Mouse (Mus musculus): ENCODE data around the gene Ptger4.
"Not testable (repeated sequence)": the region's sequence is repeated elsewhere in the genome, so short reads cannot be mapped to it uniquely, and the experiment has no call there.

Gene Ptger4

GRCm38 (mm10) chr15:5237012-5237660 is 6.9 kb downstream of the Ptger4 start:
- no peak for DNase-seq

- peak; percentile 71 to 82 for DNase-seq
These were observed 7.4 kb downstream of the Ptger4 start for GRCm38 (mm10) chr15:5236538-5236937.

GRCm38 (mm10) chr15:5235527-5235926 is 8.5 kb downstream of the Ptger4 start:
- peak; percentile 26 to 34 for DNase-seq

- DNase-seq: no peak
These were observed 9.3 kb downstream of the Ptger4 start for GRCm38 (mm10) chr15:5234659-5235058.

- not testable (repeated sequence) for DNase-seq
These were observed 13.2 kb downstream of the Ptger4 start for GRCm38 (mm10) chr15:5230746-5231145.

- no peak for DNase-seq
These were observed 23.5 kb downstream of the Ptger4 start for GRCm38 (mm10) chr15:5220491-5220890.

- no peak for DNase-seq
These were observed 34.9 kb downstream of the Ptger4 start for GRCm38 (mm10) chr15:5209116-5209515.

- no peak for DNase-seq
These were observed 38.8 kb downstream of the Ptger4 start for GRCm38 (mm10) chr15:5205222-5205621.

- DNase-seq: no peak
These were observed 47.3 kb downstream of the Ptger4 start for GRCm38 (mm10) chr15:5196691-5197090.

- no peak for DNase-seq
These were observed 47.9 kb downstream of the Ptger4 start for GRCm38 (mm10) chr15:5195987-5196514.

GRCm38 (mm10) chr15:5194931-5195330 is 49.1 kb downstream of the Ptger4 start:
- no peak for DNase-seq

- DNase-seq: no peak
These were observed 49.5 kb downstream of the Ptger4 start for GRCm38 (mm10) chr15:5194446-5194845.

GRCm38 (mm10) chr15:5193833-5194232 is 50.2 kb downstream of the Ptger4 start:
- DNase-seq: no peak

- peak; percentile 15 to 43 for DNase-seq
These were observed 54.4 kb downstream of the Ptger4 start for GRCm38 (mm10) chr15:5189504-5190093.

GRCm38 (mm10) chr15:5188029-5188428 is 56.0 kb downstream of the Ptger4 start:
- no peak for DNase-seq

GRCm38 (mm10) chr15:5187116-5187515 is 56.9 kb downstream of the Ptger4 start:
- no peak for DNase-seq

- DNase-seq: no peak
These were observed 57.7 kb downstream of the Ptger4 start for GRCm38 (mm10) chr15:5186293-5186675.

- peak; percentile 80 for DNase-seq
These were observed 58.4 kb downstream of the Ptger4 start, which contains the start of gene Ttc33 for GRCm38 (mm10) chr15:5185366-5186292. Ttc33 (plus strand) TSS chr15:5185525.

GRCm38 (mm10) chr15:5184668-5185330 is 59.2 kb downstream of the Ptger4 start:
- no peak for DNase-seq

- DNase-seq: no peak
These were observed 70.7 kb downstream of the Ptger4 start for GRCm38 (mm10) chr15:5173217-5173820.

- no peak for DNase-seq
These were observed 78.7 kb downstream of the Ptger4 start for GRCm38 (mm10) chr15:5165121-5165773.

- DNase-seq: peak in 1 of 2 experiments; percentile 50
These were observed 85.2 kb downstream of the Ptger4 start for GRCm38 (mm10) chr15:5158827-5159226.

Measured in lung, postnatal 4 days (tissue).